Mouse (Mus musculus) cerebellum, postnatal 36 days (tissue): Measurements from ENCODE around the gene Emc6.

Experiments
- DNase-seq, 2 experiments: peaks; one replicate each; pipeline ENCODE4 v3.0.0; 2021 to 2022; ENCODE audit warnings: mixed read lengths in 2 of 2

Emc6 gene

DNA sequence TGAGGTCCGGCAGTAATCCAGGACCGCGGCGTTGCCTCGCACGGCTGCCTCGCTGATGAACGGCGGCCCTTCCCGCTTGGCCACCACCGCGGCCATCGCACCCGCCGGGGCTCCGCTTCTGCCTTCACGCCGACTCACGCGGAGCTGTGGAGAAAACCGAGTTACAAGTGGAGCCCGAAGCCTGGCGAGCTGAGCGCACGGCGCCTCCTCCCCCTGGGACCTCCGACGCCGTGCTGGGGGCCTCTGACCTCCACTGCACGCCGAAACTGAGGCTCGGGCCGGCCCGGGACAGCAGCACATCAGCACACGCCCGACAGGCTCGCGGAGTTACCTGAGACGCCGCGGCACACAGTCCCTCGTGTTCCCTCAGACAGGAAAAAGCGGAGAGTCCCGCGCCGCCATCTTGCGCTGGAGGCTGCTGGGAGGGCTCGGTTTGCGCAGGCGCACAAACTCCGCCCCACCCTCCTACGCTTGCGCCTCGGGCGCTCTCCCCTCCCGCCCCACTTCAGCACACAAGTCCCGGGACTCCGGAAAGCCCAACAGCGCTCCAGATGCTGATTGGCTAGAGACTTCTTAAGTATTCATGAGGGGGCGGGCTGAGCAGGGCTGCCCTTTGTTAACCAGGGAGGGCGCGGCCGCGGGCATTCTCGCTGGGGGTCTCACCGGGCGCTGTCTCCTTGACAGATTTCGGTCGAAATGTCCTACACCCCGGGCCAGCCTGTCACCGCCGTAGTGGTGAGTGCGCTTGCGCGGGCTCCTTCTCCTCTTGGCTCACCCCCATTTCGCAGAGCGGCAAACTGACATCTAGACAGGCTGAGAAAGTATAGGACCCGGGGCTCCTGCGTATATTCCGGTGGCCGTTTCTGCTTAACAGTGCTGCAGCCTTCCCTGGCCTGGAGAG lies at the start of gene Emc6, which contains the start of gene Tax1bp3:
Gene Emc6, minus strand, starts transcription at position 430 of the 901 bp plus-strand sequence.
Gene Tax1bp3, plus strand, starts transcription at position 476 of the 901 bp plus-strand sequence.
- peak; percentile 93 to 96 for DNase-seq

DNA sequence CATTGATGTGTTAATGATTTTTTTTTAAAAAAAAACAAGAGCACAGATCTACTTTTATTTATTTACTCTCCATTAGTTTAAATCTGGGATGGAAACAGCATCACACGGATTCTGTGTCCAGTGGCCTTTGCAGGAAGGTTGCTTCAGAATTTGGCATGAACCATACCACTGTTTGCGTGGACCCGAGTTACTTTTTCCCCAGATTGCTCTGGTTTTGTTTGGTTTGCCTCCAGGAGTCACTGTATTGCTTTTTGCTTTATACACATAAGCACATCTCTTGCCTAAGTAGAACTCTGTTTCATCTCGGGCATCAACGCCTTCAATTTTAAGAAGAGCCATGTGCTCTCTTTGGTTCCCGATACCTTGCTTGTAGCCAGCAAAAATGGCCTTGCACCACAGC lies 49.0 kb upstream of the Emc6 start:
- no peak for DNase-seq

DNA sequence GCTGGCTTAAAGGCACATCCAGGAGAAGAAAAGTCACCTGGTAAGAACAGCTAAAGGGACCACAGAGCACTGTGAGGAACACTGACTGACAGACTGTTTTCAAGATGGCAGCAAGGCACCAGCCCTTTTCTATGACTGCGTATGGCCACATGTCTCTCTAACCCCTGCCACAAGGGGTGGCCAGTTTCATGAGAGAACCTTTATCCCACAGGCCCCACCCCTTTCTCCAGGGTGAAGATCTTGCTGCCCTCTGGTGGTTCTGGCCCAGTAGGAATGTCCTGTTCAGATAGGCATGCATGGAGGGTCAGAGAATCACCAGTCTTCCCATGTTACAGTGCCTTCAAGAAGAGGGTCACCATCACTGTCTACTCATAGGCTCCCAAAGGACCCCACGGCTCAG lies 47.1 kb upstream of the Emc6 start:
- DNase-seq, result no peak

DNA sequence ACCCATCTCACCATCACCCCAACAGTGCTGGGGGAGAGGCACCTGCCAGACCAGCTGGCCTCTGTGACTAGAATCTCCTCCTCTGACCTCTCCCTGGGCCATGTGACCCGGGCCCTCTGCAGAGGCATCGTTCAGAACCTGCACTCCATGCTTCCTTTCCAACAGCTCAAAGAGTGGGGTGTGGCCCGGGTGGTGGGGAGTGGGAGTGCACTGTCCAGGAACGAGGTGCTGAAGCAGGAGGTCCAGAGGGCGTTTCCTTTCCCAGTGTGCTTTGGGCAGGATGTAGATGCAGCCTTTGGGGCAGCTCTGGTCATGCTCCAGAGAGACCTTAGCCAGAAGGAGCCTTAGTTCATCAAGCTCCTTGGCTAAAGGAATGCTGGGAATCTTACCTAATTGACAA lies 46.0 kb upstream of the Emc6 start:
- DNase-seq, result no peak

DNA sequence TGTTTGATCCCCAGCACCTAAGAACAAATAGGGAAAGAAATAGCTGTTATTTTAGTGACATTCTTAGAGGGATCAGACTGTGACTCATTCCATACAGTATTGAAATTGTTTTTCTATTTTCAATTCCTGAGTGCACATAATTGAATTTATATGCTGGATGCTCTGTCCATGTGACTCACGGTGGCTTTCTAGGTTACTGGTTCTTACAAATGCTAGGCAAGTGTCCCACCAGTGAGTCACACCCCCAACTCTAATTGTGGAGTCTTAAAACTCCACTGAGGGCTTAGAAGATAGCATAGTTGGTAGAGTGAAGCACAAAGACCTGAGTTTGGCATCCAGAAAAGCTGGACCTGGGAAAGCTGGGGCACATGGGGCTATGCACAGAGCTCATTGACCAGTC lies 43.8 kb upstream of the Emc6 start:
- no peak for DNase-seq

- DNase-seq, result no peak
Observed at GRCm38 (mm10) chr11:73219671-73220070, 42.8 kb upstream of the Emc6 start.

- no peak for DNase-seq
Observed at GRCm38 (mm10) chr11:73213956-73214355, 37.1 kb upstream of the Emc6 start.

DNA sequence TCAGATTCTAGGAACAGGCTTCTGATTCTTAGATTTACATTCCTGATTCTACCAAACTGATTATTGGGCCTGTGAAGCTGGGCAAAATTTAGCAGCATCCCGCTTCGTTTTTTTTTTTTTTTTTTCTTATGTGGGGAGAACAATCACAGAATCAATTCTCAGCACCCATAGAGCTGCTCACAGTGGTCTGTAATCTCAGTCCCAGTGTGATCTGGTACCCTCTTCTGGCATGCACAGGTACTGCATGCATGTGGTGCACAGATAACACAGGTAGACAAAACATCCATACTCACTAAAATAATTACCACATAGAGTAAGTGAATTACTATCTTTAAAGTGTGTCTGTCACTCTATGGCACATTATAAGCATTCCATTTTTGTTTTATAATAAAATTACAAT lies 30.8 kb upstream of the Emc6 start:
- no peak for DNase-seq

DNA sequence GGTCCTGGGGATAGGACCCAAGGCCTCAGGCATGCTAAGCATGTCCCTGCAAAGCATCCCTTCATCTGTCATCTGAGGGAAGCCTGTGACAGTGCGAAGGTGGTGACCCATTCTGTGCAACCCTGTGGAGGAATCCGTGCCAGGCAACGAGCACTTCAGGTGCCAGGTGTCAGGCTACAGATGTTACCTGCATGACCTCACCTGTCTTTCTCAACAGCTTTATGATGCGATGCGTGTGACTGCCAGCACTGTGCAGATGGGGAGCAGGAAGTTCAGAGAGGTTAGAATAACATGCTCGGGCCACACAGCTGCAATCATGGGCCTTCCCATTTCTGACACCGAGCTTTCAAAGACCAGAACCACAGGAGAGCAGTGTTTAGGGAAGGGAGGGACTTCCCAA lies 28.4 kb upstream of the Emc6 start:
- DNase-seq, result no peak

GRCm38 (mm10) chr11:73203895-73204294 lies 27.1 kb upstream of the Emc6 start:
- no peak for DNase-seq

GRCm38 (mm10) chr11:73201597-73201996 lies 24.8 kb upstream of the Emc6 start:
- DNase-seq, result no peak

- no peak for DNase-seq
Observed at GRCm38 (mm10) chr11:73201021-73201420, 24.2 kb upstream of the Emc6 start.

GRCm38 (mm10) chr11:73199879-73200278 lies 23.0 kb upstream of the Emc6 start:
- DNase-seq, result no peak

GRCm38 (mm10) chr11:73199230-73199712 lies 22.4 kb upstream of the Emc6 start, which contains the start of gene Shpk:
Gene Shpk (plus strand): TSS chr11:73199460.
- peak; percentile 95 to 97 for DNase-seq

DNA sequence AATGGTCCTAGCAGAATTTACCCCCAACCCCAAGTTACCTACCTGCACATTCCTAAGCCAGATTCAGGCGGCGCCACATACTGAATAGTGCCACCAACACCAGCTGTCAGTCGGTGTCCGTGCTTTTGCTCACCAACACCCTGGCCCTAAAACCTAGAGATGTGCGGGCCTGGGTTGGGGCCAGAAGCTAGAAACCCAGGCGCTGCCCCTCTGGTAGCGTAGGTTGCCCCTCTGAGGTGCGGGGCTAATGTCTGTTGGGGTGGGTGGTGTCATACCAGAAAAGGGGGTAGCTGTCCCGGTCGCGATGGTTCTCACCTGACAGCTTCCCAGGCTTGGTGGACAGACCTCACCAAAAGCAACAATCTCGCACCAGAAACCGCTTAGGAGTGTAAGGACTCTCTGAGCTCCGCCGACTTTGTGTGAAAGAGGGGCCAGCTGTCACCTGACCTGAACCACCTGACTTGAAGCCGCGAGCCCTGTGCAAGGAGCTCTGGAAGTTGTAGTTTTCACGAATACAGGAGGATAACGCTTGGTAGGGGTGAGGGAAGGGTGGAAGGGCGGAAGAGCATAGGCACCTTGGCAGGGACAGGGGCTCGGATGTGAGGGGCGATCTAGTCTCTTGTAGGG lies 21.9 kb upstream of the Emc6 start, which contains the start of gene Ctns:
Gene Ctns, minus strand, starts transcription at position 440 of the 627 bp plus-strand sequence.
- DNase-seq, result peak; percentile 82 to 85

DNA sequence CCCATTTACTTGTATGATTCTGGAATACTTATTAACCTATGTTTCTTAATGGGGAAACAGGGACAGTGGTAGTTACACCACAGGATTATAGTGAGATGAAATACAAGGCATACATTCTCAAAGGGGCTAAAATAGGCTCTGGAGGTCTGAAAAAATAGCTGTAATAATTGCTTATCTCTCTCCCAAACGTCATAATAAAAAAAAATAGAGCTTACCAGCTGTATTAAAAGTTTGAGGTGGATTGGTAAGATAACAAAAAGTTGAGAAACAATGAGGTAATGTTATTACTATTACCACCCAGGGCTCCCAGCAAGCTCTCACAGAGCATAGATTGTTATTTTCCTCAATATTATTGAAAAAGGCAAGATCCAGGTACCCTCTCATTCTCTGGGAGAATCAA lies 21.4 kb upstream of the Emc6 start:
- DNase-seq, result no peak

DNA sequence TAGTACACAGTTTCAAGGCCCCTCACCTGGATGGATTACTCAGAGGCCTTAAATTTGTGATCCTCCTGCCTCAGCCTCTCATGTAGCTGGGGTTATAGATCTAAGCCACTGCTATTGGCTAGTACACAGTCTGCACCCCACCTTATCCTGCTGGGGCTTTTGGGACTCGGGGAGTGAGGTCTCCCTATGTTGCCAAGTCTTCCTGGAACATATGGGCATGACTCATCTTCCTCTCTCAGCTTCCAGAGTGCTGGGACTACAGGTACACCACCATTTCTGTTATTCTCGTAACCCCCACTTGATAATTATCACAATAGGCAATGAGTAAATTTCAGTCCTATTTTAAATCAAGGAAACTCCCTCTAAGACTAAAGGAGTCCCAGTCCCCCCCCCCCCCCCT lies 17.6 kb upstream of the Emc6 start:
- DNase-seq, result no peak

- peak; percentile 69 to 74 for DNase-seq
Observed at GRCm38 (mm10) chr11:73193047-73193446, 16.2 kb upstream of the Emc6 start.

- DNase-seq, result no peak
Observed at GRCm38 (mm10) chr11:73187231-73187630, 10.4 kb upstream of the Emc6 start.

- DNase-seq, result no peak
Observed at GRCm38 (mm10) chr11:73185872-73186615, 9.2 kb upstream of the Emc6 start.

DNA sequence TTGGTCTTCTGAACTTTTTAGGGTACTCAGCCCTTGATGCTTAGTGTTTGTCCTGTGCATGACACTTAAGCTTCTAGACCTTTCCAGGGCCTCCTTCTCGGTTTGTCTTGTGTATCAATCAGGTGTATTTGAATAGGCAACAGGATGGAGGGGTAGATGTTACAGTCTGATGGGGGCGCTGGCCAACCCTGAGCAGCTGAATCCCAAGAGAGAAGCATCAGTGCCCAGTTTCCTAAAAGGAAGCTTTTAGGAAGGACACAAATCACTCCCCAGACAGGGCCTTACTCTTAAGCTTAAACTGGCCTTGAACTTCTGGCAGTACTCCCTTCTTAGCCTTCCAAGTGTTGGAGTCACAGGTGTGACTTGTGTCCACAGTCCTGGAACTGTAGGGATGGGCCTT lies 1.1 kb upstream of the Emc6 start:
- DNase-seq, result no peak

GRCm38 (mm10) chr11:73177509-73177875 lies 655 bp upstream of the Emc6 start:
- DNase-seq, result no peak

- DNase-seq, result no peak
Observed at GRCm38 (mm10) chr11:73176186-73176585, 651 bp downstream of the Emc6 start.
